Comparison of ENCODE assay signal across 8 mouse cellular contexts in the genomic region with DNA sequence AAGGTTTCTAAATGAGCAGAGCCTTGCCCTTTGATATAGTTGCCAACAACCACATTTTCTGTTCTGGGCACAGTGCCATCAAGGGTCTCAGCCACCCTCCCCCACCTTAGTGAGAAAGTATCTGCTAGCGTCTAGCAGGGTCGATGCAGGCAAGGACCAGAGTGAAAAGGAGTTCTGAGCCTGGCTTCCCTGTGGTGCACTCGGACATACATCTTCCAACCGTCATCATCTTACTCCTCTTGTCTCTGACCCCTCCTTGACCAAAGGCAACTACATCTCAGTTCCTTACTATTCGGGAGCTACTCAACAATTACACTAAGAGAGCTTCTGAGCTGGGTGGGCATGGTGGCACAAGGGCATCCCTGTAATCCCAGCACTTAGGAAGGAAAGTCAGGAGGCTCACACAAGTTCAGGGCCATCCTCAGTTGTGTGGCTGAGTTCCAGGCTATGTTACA. TPM values are rescaled to one million over a fixed set of nuclear protein-coding genes. Genes with fewer than 3 reads are reported as not detected.
DNase-seq lines count a peak whose midpoint lies in the region; ATAC-seq lines count a peak whose summit lies in the region.

No protein-coding gene starts in this region.

- no peaks in the 10 kb centered on the region for H3K36me3 ChIP-seq in midbrain, embryonic 16.5 days (ENCODE audit: control insufficient read depth, insufficient read depth, low read length)

- no peak overlapping the region for H3K27ac ChIP-seq in midbrain, embryonic 16.5 days (ENCODE audit: low read length)

- 34% methylated on average over 5 of the region's 5 CpGs for WGBS in midbrain, embryonic 16.5 days

- 0 out of 2 replicates have a peak overlapping the region, but pooled peaks have one; percentile 2 for H3K4me2 ChIP-seq in midbrain, embryonic 16.5 days (ENCODE audit: low read length)

- H3K9me3 ChIP-seq in midbrain, embryonic 16.5 days (replicated peaks; ENCODE audit: control insufficient read depth, low read length, poor library complexity, severe bottlenecking) = no peaks in the 10 kb centered on the region

- H3K9ac ChIP-seq in midbrain, embryonic 16.5 days (ENCODE audit: low read depth, low read length) = no peak overlapping the region

- ATAC-seq in CD4-positive, CD25-positive, alpha-beta regulatory T cell, adult 4 months = no peak
- peak; percentile 52; the same call in 1 of the 2 replicates for ATAC-seq in midbrain, embryonic 16.5 days

- peaks cover 9% of the 10 kb centered on the region; the same call in 1 of the 2 replicates for H3K4me1 ChIP-seq in midbrain, embryonic 16.5 days (ENCODE audit: control insufficient read depth, insufficient read depth, low read length)

- H3K27me3 ChIP-seq in midbrain, embryonic 16.5 days (ENCODE audit: control insufficient read depth, insufficient read depth, low read depth, low read length) = no peaks in the 10 kb centered on the region

- no peak overlapping the region for H3K4me3 ChIP-seq in midbrain, embryonic 16.5 days (ENCODE audit: low read depth, low read length)

- DNase-seq in CD4-positive, CD25-positive, alpha-beta regulatory T cell, adult 2 months (ENCODE audit: low read depth, low spot score) = peak; percentile 48
- DNase-seq in retina, postnatal 1 day = peak; percentile 45
- DNase-seq in retina, embryonic 14.5 days (ENCODE audit: low spot score) = no peak
- DNase-seq in thymus, postnatal 25 days = peak; percentile 31
- DNase-seq in cerebellum, postnatal 25 days = no peak
- no peak for DNase-seq in adrenal gland, postnatal 4 days (ENCODE audit: low spot score in 2 of 2)

RNA-seq across cellular contexts. Expression of a gene that starts 48.5 kb away (rescaled TPM):
- polyA plus RNA-seq in CD4-positive, CD25-positive, alpha-beta regulatory T cell, adult 4 months (2017; shearing (Covaris generic)) = 100 to 1,000 TPM; 183 to 238 TPM
- 162 and 178 TPM in 2 replicates for polyA plus RNA-seq in midbrain, embryonic 16.5 days (2015; fragmentation: Nextera tagmentation; extraction: Ambion mirVana)
- total RNA-seq in adrenal gland, postnatal 4 days (2021) = 10 to 100 TPM; 90.0 to 93.1 TPM

Comparison
In these comparisons a context has a peak if more than half of its experiments do, and no peak if none do; other contexts are left out.
1. DNase-seq: peak in CD4-positive, CD25-positive, alpha-beta regulatory T cell, adult 2 months (single experiment), retina, postnatal 1 day (single experiment) and thymus, postnatal 25 days (single experiment); none in retina, embryonic 14.5 days (single experiment), cerebellum, postnatal 25 days (0 of 2) and adrenal gland, postnatal 4 days (0 of 2).